Mouse (Mus musculus) midbrain, postnatal 0 days (tissue): ENCODE measurements around the gene Gtf2ird1. TPM values are rescaled to one million over a fixed set of nuclear protein-coding genes. Genes with fewer than 3 reads are reported as not detected.

Source experiments
- ATAC-seq: fragments of 200-750 bp; cut with Nextera tagmentation; 2 replicates; pipeline ENCODE4 v1.8.0; 2017; ENCODE audit warnings: moderate number of reproducible peaks, mild to moderate bottlenecking, moderate TSS enrichment, moderate library complexity; ENCODE audit not compliant: low FRiP score
- DNase-seq: peaks from one replicate; pipeline ENCODE4 v3.0.0-alpha.2; 2015; ENCODE audit warnings: low spot score
- H3K27ac ChIP-seq: fragments of 300-500 bp; sonication (generic); 2 replicates; pipeline ENCODE4 v1.5.1; 2014; ENCODE audit warnings: low read depth, mild to moderate bottlenecking, low read length, mixed read lengths
- H3K27me3 ChIP-seq: fragments of 300-500 bp; sonication (generic); 2 replicates; pipeline ENCODE4 v1.6.1; 2014; ENCODE audit warnings: low read length, control low read depth, mixed read lengths; ENCODE audit not compliant: insufficient read depth
- H3K36me3 ChIP-seq: fragments of 300-500 bp; sonication (generic); 2 replicates; pipeline ENCODE4 v1.6.1; 2014; ENCODE audit warnings: low read length, control low read depth, mixed read lengths; ENCODE audit not compliant: insufficient read depth
- H3K4me1 ChIP-seq: fragments of 300-500 bp; sonication (generic); 2 replicates; pipeline ENCODE4 v1.6.1; 2014; ENCODE audit warnings: mild to moderate bottlenecking, control low read depth, antibody characterized with exemption, low read length, mixed read lengths; ENCODE audit not compliant: insufficient read depth
- H3K4me2 ChIP-seq: fragments of 300-500 bp; sonication (generic); 2 replicates; pipeline ENCODE4 v1.6.1; 2014; ENCODE audit warnings: low read depth, mild to moderate bottlenecking, low read length, mixed read lengths; ENCODE audit not compliant: poor library complexity, severe bottlenecking
- H3K4me3 ChIP-seq: fragments of 300-500 bp; sonication (generic); 2 replicates; pipeline ENCODE4 v1.5.1; 2014; ENCODE audit warnings: low read depth, mild to moderate bottlenecking, low read length, moderate library complexity
- H3K9ac ChIP-seq: fragments of 300-500 bp; sonication (generic); replicated peaks from 2 replicates; pipeline ENCODE4 v1.6.1; 2014; ENCODE audit warnings: mild to moderate bottlenecking, low read length, moderate library complexity, mixed read lengths; ENCODE audit not compliant: poor library complexity, severe bottlenecking
- H3K9me3 ChIP-seq: fragments of 300-500 bp; sonication (generic); 2 replicates; pipeline ENCODE4 v1.6.1; 2016; ENCODE audit warnings: low read length, control low read depth
- CTCF ChIP-seq: IDR thresholded peaks from 2 replicates; pipeline ENCODE4 v1.5.1; 2016; ENCODE audit warnings: antibody characterized with exemption, mild to moderate bottlenecking
- WGBS: fragments of 180-500 bp; shearing (Covaris S2); extraction: QIAGEN DNeasy Blood & Tissue Kit; methylation state at CpG from one replicate; pipeline ENCODE4 v1.1.7; 2014; 5-methylcytosine and 5-hydroxymethylcytosine counted together
- polyA plus RNA-seq: library from polyadenylated mRNA; unstranded; fragments of >200 nt; fragmentation: Nextera tagmentation; extraction: Ambion mirVana; gene quantifications from 2 replicates; pipeline ENCODE4 v1.2.1, GENCODE M21; 2015
- total RNA-seq: library from RNA; depleted of rRNA; stranded (reverse); fragments of >200 nt; gene quantifications from 2 replicates; pipeline ENCODE4 v1.2.3, GENCODE M21; 2014

Gene Gtf2ird1
- total and polyA plus RNA-seq, 2 experiments from 2014 or later: 53.4 to 54.3 TPM

DNA sequence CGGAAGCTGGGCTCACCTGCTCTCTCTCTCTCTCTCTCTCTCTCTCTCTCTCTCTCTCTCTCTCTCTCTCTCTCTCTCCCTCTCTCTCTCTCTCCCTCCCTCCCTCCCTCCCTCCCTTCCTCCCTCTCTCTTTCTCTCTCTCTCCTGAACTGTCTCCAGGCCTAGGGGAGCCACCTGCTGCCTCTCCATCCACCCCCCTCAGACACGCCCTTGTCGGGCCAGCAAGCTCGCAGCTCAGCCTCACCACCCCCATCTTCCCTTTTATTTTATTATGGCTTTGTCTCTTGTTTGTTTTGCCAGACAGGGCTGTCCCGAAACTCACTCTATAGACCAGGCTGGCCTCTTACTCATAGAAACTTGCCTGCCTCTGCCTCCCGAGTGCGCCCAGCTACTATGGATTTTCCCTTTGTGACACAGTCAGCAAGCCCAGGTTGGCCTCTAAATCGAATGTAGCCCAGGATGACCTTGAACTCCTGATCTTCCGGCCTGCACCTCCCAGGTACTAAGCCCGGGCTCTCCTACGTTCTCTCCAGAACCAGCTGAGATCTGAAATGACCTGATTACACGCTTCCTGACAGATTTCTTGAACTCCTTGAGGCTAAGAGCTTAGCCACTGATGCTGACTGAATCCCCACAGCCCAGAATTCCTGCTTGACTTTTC, 34.1 kb downstream of the Gtf2ird1 start:
- WGBS: 88% methylated on average over 12 of the region's 12 CpGs
- no peaks in the 10 kb centered on the region for H3K4me1 ChIP-seq
- H3K9ac ChIP-seq: no peak overlapping the region
- H3K4me3 ChIP-seq: no peak overlapping the region
- DNase-seq (no peak), ATAC-seq (no peak)
- no peak overlapping the region for H3K4me2 ChIP-seq
- no peaks in the 10 kb centered on the region for H3K36me3 ChIP-seq
- no peaks in the 10 kb centered on the region for H3K9me3 ChIP-seq
- no peak overlapping the region for H3K27ac ChIP-seq
- no peaks in the 10 kb centered on the region for H3K27me3 ChIP-seq
- TF ChIP-seq CTCF: no peak

DNA sequence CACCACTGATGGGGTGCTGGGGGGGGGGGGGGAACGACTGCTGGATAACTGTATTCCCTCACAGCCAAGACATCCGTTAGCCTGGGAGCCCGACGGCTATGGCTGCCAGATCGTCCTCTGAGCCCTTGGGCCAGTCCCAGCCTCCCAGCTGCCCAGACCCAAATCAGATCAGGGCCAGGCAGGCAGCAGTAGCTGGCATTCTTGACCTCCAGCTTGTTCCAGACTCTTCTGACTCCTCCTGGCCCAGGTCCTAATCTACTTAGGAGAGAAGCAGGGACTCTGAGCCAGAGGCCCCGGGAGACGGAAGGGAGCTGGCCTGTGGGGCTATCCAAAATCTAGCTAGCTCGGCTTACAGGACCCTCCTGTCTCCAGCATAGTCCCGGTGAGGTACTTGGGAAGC, 35.5 kb downstream of the Gtf2ird1 start:
- Histone ChIP-seq H3K27ac (peak overlapping the region; percentile 12; the same call in 1 of the 2 replicates), H3K27me3 (no peaks in the 10 kb centered on the region), H3K4me1 (no peaks in the 10 kb centered on the region), H3K36me3 (0 out of 2 replicates have a peak, but pooled peaks cover 6% of the 10 kb centered on the region), H3K4me3 (no peak overlapping the region), H3K9me3 (no peaks in the 10 kb centered on the region), H3K9ac (no peak overlapping the region), H3K4me2 (no peak overlapping the region)
- 58% methylated on average over 9 of the region's 9 CpGs for WGBS
- TF ChIP-seq CTCF: no peak
- DNase-seq (peak; percentile 61), ATAC-seq (no peak)

DNA sequence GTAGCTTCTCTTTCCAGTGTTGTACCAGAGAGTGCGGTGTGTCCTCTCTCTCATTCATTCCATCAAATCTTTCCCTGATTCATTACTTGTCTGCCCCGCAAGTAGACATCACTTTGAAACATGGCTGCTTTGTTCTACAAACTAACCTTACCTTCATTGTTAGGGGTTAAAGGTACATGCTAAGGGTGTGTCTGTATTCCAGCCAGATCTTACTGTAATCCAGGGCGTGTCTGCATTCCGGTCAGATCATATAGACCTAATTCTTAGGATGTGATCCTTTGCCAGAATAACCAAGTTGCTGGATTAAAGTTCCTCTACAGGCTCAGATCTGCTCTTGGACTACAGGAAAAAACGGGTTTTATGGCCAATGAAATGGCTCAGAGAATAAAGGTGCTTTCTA, 36.8 kb downstream of the Gtf2ird1 start:
- H3K4me1 ChIP-seq: no peaks in the 10 kb centered on the region
- peaks cover 18% of the 10 kb centered on the region for H3K36me3 ChIP-seq
- TF ChIP-seq CTCF: no peak
- no peak for ATAC-seq
- no peaks in the 10 kb centered on the region for H3K9me3 ChIP-seq
- no peak for DNase-seq
- WGBS: 96% methylated on average over 5 of the region's 5 CpGs
- H3K9ac ChIP-seq: no peak overlapping the region
- no peak overlapping the region for H3K4me2 ChIP-seq
- no peak overlapping the region for H3K4me3 ChIP-seq
- no peaks in the 10 kb centered on the region for H3K27me3 ChIP-seq
- H3K27ac ChIP-seq: no peak overlapping the region

DNA sequence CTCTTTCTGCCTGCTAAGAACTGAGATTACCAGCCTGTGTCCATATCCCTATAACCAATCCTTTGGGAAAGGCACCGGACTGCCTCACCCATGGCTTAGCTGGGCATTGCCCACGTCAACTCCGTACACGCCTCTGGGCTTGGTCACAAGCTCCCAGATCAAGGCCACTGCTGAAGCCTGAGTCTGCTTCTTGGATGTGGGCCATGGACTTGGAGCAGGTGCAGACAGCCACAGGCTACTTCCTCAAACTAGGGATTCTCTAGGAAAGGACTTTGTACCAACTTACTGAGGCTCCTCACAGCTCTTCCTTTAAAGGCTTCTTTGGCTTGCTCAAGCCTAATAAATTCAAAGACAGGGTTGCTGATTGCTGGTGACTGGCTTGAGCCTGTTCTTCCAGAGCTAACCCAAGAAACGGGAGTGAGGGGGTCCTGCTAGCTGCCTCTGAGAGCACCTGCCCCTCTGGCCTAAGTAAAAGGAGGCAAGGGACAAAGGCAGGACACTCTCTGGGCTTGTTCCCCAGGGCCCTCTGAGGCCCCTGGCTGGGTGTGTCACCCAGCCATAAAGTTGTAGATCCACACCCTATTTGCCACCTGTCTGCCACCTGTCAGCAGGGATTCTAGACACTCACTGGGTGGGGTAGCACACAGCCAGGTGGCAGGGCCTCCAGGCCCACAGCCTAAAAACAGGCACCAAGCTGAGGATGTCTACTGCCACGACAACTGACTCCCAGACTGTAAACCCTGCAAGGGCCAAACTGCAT, 38.0 kb downstream of the Gtf2ird1 start:
- H3K9me3 ChIP-seq: no peaks in the 10 kb centered on the region
- no peak for ATAC-seq
- no peak for DNase-seq
- no peak for TF ChIP-seq CTCF
- peaks cover 27% of the 10 kb centered on the region for H3K36me3 ChIP-seq
- H3K27ac ChIP-seq: no peak overlapping the region
- H3K9ac ChIP-seq: no peak overlapping the region
- H3K4me1 ChIP-seq: no peaks in the 10 kb centered on the region
- H3K27me3 ChIP-seq: no peaks in the 10 kb centered on the region
- WGBS: 87% methylated on average over 6 of the region's 6 CpGs
- no peak overlapping the region for H3K4me3 ChIP-seq
- no peak overlapping the region for H3K4me2 ChIP-seq

DNA sequence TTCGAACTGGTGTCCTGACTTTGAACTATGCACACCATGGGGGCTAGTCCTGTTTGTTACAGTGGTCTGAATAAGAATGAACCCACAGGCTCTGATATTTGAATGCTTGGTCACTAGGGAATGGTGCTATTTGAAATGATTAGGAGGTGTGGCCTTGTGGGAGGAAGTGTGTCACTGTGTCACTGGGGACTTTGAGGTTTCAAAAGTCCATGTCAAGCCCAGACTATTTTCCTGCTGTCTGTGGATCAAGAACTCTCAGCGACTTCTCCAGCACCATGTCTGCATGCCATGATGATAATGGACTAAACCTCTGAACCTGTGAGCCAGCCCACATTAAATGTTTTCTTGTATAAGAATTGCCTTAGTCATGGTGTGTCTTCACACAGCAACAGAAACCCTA, 44.2 kb downstream of the Gtf2ird1 start:
- peaks cover 60% of the 10 kb centered on the region for H3K36me3 ChIP-seq
- no peak for DNase-seq
- no peak overlapping the region for H3K4me3 ChIP-seq
- no peak for TF ChIP-seq CTCF
- H3K27me3 ChIP-seq: no peaks in the 10 kb centered on the region
- no peak overlapping the region for H3K27ac ChIP-seq
- no peaks in the 10 kb centered on the region for H3K4me1 ChIP-seq
- no peak overlapping the region for H3K9ac ChIP-seq
- no peak for ATAC-seq
- no peak overlapping the region for H3K4me2 ChIP-seq
- 79% methylated on average over 2 of the region's 2 CpGs for WGBS
- H3K9me3 ChIP-seq: no peaks in the 10 kb centered on the region

DNA sequence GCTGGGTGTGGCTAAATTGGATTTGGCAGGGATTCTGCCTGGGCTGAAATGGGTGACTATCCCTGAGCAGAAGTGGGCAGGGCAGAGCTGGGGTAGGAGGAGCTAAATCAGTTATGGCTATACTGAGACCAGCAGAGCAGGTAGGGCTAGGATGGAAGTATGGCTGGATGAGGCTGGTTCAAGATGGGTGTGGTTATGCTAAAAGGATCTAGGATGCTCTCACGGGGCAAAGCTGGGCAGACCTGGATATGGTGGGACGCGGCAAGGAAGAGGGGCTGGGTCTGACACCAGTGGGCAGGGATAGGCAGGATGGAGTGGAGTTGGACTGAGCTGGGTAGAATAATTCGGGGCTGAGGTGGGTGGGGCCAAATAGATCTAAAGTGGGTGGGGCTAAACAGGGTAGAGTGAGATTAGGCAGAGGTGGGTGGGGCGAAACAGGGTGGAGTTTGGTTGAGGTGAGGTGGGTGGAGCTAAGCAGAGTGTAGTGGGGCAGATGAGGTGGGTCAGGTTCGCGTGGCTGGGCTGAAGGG, 46.1 kb downstream of the Gtf2ird1 start:
- 98% methylated on average over 7 of the region's 7 CpGs for WGBS
- no peak for TF ChIP-seq CTCF
- no peaks in the 10 kb centered on the region for H3K27me3 ChIP-seq
- H3K4me1 ChIP-seq: no peaks in the 10 kb centered on the region
- no peak overlapping the region for H3K4me2 ChIP-seq
- H3K4me3 ChIP-seq: no peak overlapping the region
- peaks cover 57% of the 10 kb centered on the region for H3K36me3 ChIP-seq
- H3K9me3 ChIP-seq: no peaks in the 10 kb centered on the region
- H3K9ac ChIP-seq: no peak overlapping the region
- DNase-seq (no peak), ATAC-seq (0 out of 2 replicates have a peak, but pooled peaks have one; percentile 16)
- H3K27ac ChIP-seq: no peak overlapping the region
